Mouse (Mus musculus): ENCODE measurements around the gene Nlrp6. TPM values are rescaled to one million over a fixed set of nuclear protein-coding genes. Genes with fewer than 3 reads are reported as not detected.

Gene Nlrp6
- polyA plus RNA-seq (2015; fragmentation: Nextera tagmentation; extraction: Ambion mirVana): 2.1 and 2.6 TPM in 2 replicates

DNA sequence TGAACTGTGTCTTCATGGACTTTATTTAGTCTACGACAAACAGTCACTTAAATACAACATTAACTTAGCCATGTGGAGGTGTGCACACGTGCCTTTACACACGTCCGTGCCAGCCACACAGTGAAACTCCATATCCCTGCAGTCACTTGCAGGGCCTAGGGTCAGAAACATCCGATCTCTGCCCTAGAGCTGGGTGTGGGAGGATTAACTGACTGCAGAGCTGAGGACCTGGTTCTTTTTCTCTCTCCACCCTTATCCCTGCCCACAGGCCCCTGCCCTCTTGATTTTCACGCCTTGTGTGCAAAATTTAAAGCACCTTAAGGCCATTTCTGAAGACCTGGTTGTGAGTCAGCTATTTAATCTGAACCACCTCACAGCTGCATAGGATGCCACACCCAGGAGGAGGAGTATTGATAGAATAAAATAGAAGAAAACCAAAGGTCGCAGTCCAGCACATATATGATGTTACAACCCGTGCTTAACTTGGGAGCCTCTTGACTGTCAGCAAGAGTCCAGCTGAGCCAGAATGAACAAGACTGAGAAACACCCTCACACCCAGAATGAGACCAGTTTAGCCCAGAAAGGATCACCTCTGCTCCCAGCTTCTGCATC is at the start of gene Nlrp6:
TSS of gene Nlrp6 (plus strand) at position 485 of the 612 bp plus-strand sequence.
- no peak within 1 kb of the TSS for H3K4me2 ChIP-seq (ENCODE audit: low read length)
- DNase-seq (ENCODE audit: low spot score) (no peak), ATAC-seq (replicated peaks; ENCODE audit: low FRiP score, low read depth) (no peak)
- TF ChIP-seq CTCF (IDR thresholded peaks at IDR 0.05; ENCODE audit: low read depth): no peak
- H3K4me3 ChIP-seq (replicated peaks; ENCODE audit: low read depth, low read length): no peak within 1 kb of the TSS
- no peak within 1 kb of the TSS for H3K9ac ChIP-seq (ENCODE audit: low read depth, low read length)
- WGBS: 47% methylated on average over 8 of the region's 8 CpGs
- H3K4me1 ChIP-seq (replicated peaks; ENCODE audit: insufficient read depth, low read length): no peaks in the 10 kb centered on the region; the same call in 1 of the 2 replicates
- no peaks in the 10 kb centered on the region for H3K9me3 ChIP-seq (replicated peaks; ENCODE audit: low read length)
- no peak within 1 kb of the TSS for H3K27ac ChIP-seq
- H3K27me3 ChIP-seq (ENCODE audit: insufficient read depth, low read length): peaks cover 30% of the 10 kb centered on the region
- no peaks in the 10 kb centered on the region for H3K36me3 ChIP-seq (ENCODE audit: insufficient read depth, low read length)

DNA sequence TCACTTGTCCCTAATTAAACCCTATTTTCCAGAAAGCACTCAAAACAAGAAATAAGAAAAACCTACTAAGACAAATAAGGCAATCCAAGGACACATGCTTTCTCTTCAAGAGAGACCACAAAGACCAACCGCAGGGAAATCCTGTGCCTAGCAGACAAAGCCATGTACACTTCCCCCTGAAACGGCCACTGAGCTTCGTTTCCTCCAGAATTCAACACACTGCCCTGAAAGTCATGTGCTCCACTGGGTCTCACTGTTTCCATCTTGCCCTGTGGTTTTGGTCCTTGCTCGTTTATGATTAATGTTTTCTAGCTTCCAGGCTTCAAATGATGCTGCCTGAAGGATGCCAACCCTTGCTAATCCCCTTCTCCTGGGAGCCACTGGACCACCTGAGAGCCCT is 46.5 kb upstream of the Nlrp6 start:
- no peak for ATAC-seq (replicated peaks; ENCODE audit: low FRiP score, low read depth)

DNA sequence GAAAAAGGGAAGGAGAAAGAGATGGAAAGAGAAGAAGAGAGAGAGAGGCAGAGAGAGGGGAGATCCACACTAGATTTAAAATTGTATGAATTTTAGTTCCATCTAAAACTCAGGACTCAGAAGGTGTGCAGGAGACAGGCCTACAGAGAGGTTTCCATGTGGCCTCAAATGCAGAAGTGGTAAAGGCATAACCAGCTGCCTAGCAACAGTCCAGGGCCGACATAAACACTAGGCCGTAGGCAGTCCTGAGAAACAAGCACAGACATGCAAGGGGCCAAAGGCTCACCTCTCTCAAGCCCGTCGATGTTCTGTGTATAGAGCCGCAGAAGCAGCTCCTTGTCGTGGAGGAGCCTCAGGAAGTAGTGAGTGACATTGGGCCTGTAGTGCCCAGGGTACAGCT is 43.3 kb upstream of the Nlrp6 start:
- TF ChIP-seq CTCF (IDR thresholded peaks at IDR 0.05; ENCODE audit: low read depth): no peak
- Histone ChIP-seq H3K4me1 (replicated peaks; ENCODE audit: insufficient read depth, low read length) (0 out of 2 replicates have a peak, but pooled peaks cover 3% of the 10 kb centered on the region), H3K27me3 (ENCODE audit: insufficient read depth, low read length) (no peaks in the 10 kb centered on the region), H3K4me3 (replicated peaks; ENCODE audit: low read depth, low read length) (no peak overlapping the region), H3K9me3 (replicated peaks; ENCODE audit: low read length) (no peaks in the 10 kb centered on the region), H3K4me2 (ENCODE audit: low read length) (no peak overlapping the region), H3K27ac (no peak overlapping the region), H3K9ac (ENCODE audit: low read depth, low read length) (no peak overlapping the region), H3K36me3 (ENCODE audit: insufficient read depth, low read length) (peaks cover 20% of the 10 kb centered on the region)
- DNase-seq (ENCODE audit: low spot score) (no peak), ATAC-seq (replicated peaks; ENCODE audit: low FRiP score, low read depth) (no peak)
- 92% methylated on average over 6 of the region's 6 CpGs for WGBS

More for the DNA sequence above, 46.5 kb upstream of the Nlrp6 start:
- Histone ChIP-seq H3K27ac (no peak overlapping the region), H3K4me2 (ENCODE audit: low read length) (no peak overlapping the region), H3K4me1 (replicated peaks; ENCODE audit: insufficient read depth, low read length) (no peaks in the 10 kb centered on the region), H3K9ac (ENCODE audit: low read depth, low read length) (no peak overlapping the region), H3K9me3 (replicated peaks; ENCODE audit: low read length) (no peaks in the 10 kb centered on the region), H3K36me3 (ENCODE audit: insufficient read depth, low read length) (peaks cover 22% of the 10 kb centered on the region), H3K27me3 (ENCODE audit: insufficient read depth, low read length) (no peaks in the 10 kb centered on the region), H3K4me3 (replicated peaks; ENCODE audit: low read depth, low read length) (no peak overlapping the region)
- TF ChIP-seq CTCF (IDR thresholded peaks at IDR 0.05; ENCODE audit: low read depth): no peak
- 91% methylated on average over 4 of the region's 4 CpGs for WGBS
- DNase-seq (ENCODE audit: low spot score): no peak

DNA sequence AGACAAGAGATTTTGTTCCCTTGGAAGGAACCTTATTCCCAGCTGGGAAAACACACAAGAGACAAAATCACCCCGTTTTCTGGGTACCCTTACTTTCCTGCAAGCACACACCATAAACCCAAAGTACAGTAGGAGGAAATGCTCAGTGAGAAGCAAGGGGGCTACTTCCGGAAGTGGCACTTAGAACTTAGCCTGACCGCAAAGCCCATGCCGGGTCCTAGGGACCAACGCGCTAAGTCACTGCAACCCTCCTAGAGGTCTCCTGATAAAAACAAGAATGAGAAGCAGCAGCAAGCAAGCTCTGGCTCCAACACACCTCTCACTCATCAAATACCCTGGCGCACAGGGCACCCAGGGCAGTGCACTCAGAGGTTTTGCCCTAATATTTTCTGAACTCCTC is 41.3 kb upstream of the Nlrp6 start:
- ATAC-seq (replicated peaks; ENCODE audit: low FRiP score, low read depth) (no peak), DNase-seq (ENCODE audit: low spot score) (no peak)
- 91% methylated on average over 7 of the region's 7 CpGs for WGBS
- Histone ChIP-seq H3K9ac (ENCODE audit: low read depth, low read length) (no peak overlapping the region), H3K9me3 (replicated peaks; ENCODE audit: low read length) (no peaks in the 10 kb centered on the region), H3K36me3 (ENCODE audit: insufficient read depth, low read length) (peaks cover 13% of the 10 kb centered on the region), H3K4me3 (replicated peaks; ENCODE audit: low read depth, low read length) (no peak overlapping the region), H3K27me3 (ENCODE audit: insufficient read depth, low read length) (no peaks in the 10 kb centered on the region), H3K4me1 (replicated peaks; ENCODE audit: insufficient read depth, low read length) (0 out of 2 replicates have a peak, but pooled peaks cover 3% of the 10 kb centered on the region), H3K4me2 (ENCODE audit: low read length) (no peak overlapping the region), H3K27ac (no peak overlapping the region)
- TF ChIP-seq CTCF (IDR thresholded peaks at IDR 0.05; ENCODE audit: low read depth): no peak

DNA sequence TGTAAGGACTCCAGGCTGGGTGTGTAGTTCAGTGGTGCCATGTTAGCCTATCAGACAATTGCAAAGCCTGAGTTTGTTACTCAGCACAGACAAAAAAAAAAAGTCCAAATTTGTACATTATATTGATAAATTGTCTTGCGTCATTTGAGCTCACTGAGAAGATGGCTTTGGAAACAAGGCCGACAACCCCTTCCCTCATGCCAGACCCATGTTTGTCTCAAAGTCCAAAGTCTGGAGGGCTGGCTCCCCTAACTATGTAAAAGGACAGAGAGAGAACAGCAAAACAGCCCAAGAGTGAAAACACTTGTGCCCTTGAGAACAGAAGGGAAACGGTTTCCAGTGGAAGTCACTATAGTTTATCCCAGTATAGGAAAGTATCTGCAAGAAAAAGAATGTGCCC is 40.3 kb upstream of the Nlrp6 start:
- no peak for TF ChIP-seq CTCF (IDR thresholded peaks at IDR 0.05; ENCODE audit: low read depth)

DNA sequence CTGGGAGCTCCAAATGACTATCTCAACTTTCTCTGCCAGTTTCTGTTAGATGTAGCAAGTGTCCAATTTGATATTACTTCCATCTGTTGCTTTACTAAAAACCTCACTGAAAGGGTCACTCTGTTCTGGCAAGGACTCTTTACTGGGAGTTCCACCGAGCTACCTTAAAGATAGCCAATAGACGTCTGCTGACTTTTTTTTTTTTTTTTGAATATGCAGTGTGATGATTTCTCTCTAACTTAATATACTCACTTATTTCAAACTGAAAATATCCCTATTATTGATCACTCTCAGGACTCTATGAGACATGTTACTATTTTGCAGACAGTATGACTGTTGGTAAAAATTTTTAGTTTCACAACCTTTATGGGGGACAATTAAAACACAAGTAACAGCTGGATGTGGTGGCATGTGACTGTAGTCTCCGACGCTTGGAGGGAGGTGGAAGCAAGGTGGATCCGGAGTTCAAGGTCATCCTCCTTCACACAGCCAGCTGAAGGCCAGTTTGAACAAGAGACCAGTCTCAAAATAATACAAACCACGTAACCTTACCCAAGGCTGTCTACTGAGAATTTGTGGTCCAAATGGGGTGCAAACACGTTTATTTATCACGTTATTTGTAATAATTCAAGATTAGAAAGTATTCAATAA is 39.7 kb upstream of the Nlrp6 start:
- ATAC-seq (replicated peaks; ENCODE audit: low FRiP score, low read depth): no peak
- Histone ChIP-seq H3K4me2 (ENCODE audit: low read length) (peak overlapping the region; percentile 89), H3K9ac (ENCODE audit: low read depth, low read length) (peak overlapping the region; percentile 86), H3K9me3 (replicated peaks; ENCODE audit: low read length) (no peaks in the 10 kb centered on the region), H3K27ac (peak overlapping the region; percentile 92), H3K27me3 (ENCODE audit: insufficient read depth, low read length) (no peaks in the 10 kb centered on the region), H3K4me1 (replicated peaks; ENCODE audit: insufficient read depth, low read length) (0 out of 2 replicates have a peak, but pooled peaks cover 3% of the 10 kb centered on the region), H3K4me3 (replicated peaks; ENCODE audit: low read depth, low read length) (peak overlapping the region; percentile 85), H3K36me3 (ENCODE audit: insufficient read depth, low read length) (peaks cover 8% of the 10 kb centered on the region; the same call in 1 of the 2 replicates)
- peak; percentile 13 for DNase-seq (ENCODE audit: low spot score)
- TF ChIP-seq CTCF (IDR thresholded peaks at IDR 0.05; ENCODE audit: low read depth): no peak
- 10% methylated on average over 8 of the region's 8 CpGs for WGBS

More for the DNA sequence above, 40.3 kb upstream of the Nlrp6 start:
- no peak overlapping the region for H3K4me3 ChIP-seq (replicated peaks; ENCODE audit: low read depth, low read length)
- peak overlapping the region; percentile 89; the same call in 1 of the 2 replicates for H3K4me2 ChIP-seq (ENCODE audit: low read length)
- no peaks in the 10 kb centered on the region for H3K9me3 ChIP-seq (replicated peaks; ENCODE audit: low read length)
- peak overlapping the region; percentile 42; the same call in 1 of the 2 replicates for H3K27ac ChIP-seq
- H3K4me1 ChIP-seq (replicated peaks; ENCODE audit: insufficient read depth, low read length): 0 out of 2 replicates have a peak, but pooled peaks cover 3% of the 10 kb centered on the region
- H3K9ac ChIP-seq (ENCODE audit: low read depth, low read length): no peak overlapping the region
- ATAC-seq (replicated peaks; ENCODE audit: low FRiP score, low read depth) (no peak), DNase-seq (ENCODE audit: low spot score) (no peak)
- WGBS: 72% methylated on average over 3 of the region's 3 CpGs
- no peaks in the 10 kb centered on the region for H3K27me3 ChIP-seq (ENCODE audit: insufficient read depth, low read length)
- peaks cover 8% of the 10 kb centered on the region; the same call in 1 of the 2 replicates for H3K36me3 ChIP-seq (ENCODE audit: insufficient read depth, low read length)

Data from kidney, postnatal 0 days (tissue).